Mouse (Mus musculus): ENCODE measurements around the gene Gm21764. TPM values are rescaled to one million over a fixed set of nuclear protein-coding genes. Genes with fewer than 3 reads are reported as not detected.
"Not testable (repeated sequence)": the region's sequence is repeated elsewhere in the genome, so short reads cannot be mapped to it uniquely, and the experiment has no call there.

Gene Gm21764
- not detected in 2 replicates for total RNA-seq (2012; rRNA removed)
- not detected for polyA plus RNA-seq (2012; ENCODE audit: insufficient read depth in 1 of 2, insufficient read length in 2 of 2, low read depth in 1 of 2, low replicate concordance in 2 of 2, missing spikeins in 1 of 2)

DNA sequence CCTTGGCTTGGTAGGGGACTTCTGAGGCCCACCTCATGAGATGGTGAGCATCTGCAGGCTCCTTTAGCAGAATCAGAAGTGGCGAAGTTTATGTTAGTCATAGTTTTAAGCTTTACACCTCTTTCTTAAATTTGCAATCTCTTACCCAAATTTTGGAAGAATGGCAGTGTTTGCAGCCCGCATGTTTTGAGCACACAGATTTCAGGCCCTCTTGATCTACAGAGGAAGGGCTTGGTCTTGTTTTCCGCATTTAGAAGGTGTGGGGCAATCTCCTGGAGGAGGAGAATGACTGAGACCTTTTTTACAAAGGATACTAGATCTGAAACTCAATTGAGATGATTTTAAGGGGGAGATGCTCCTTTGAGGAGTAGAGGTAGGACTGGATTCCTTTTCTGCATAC lies at the start of gene Gm21764:
Gene Gm21764, minus strand, starts transcription at position 101 of the 400 bp plus-strand sequence.
- not testable (repeated sequence) for H3K4me1 ChIP-seq (ENCODE audit: control insufficient read depth in 1 of 2, insufficient read depth in 2 of 2, low read length in 2 of 2); H3K27ac ChIP-seq (ENCODE audit: control insufficient read depth, low read depth, low read length); H3K79me2 ChIP-seq (ENCODE audit: control insufficient read depth, insufficient read depth, low read length, poor library complexity); H3K27me3 ChIP-seq (ENCODE audit: control insufficient read depth in 1 of 2, insufficient read depth in 2 of 2, low read length in 2 of 2); DNase-seq (ENCODE audit: low read depth, low spot score); H3K36me3 ChIP-seq (ENCODE audit: control insufficient read depth in 1 of 2, insufficient read depth in 2 of 2, low read length in 2 of 2); H3K4me3 ChIP-seq (ENCODE audit: control insufficient read depth in 1 of 2, insufficient read depth in 1 of 2, low read depth in 2 of 2, low read length in 2 of 2); H3K9me3 ChIP-seq (replicated peaks; ENCODE audit: insufficient read depth, low read length); H3K9ac ChIP-seq (ENCODE audit: control insufficient read depth, low read depth, low read length, poor library complexity, severe bottlenecking)

- not testable (repeated sequence) for H3K9me3 ChIP-seq (replicated peaks; ENCODE audit: insufficient read depth, low read length); H3K4me3 ChIP-seq (ENCODE audit: control insufficient read depth in 1 of 2, insufficient read depth in 1 of 2, low read depth in 2 of 2, low read length in 2 of 2); H3K4me1 ChIP-seq (ENCODE audit: control insufficient read depth in 1 of 2, insufficient read depth in 2 of 2, low read length in 2 of 2); H3K27me3 ChIP-seq (ENCODE audit: control insufficient read depth in 1 of 2, insufficient read depth in 2 of 2, low read length in 2 of 2); H3K36me3 ChIP-seq (ENCODE audit: control insufficient read depth in 1 of 2, insufficient read depth in 2 of 2, low read length in 2 of 2); H3K9ac ChIP-seq (ENCODE audit: control insufficient read depth, low read depth, low read length, poor library complexity, severe bottlenecking); DNase-seq (ENCODE audit: low read depth, low spot score); H3K79me2 ChIP-seq (ENCODE audit: control insufficient read depth, insufficient read depth, low read length, poor library complexity); H3K27ac ChIP-seq (ENCODE audit: control insufficient read depth, low read depth, low read length)
Measured at GRCm38 (mm10) chrY:18088816-18089215, 27.2 kb upstream of the Gm21764 start, which contains the start of gene Ssty1. Ssty1 (plus strand) TSS chrY:18089116.

Other genes with a start within 250 kb of the Gm21764 start
- not detected in 2 replicates for gene Gm21904, start 215.5 kb downstream of the Gm21764 start, total RNA-seq (2012; rRNA removed)
- not detected for gene Gm21904, start 215.5 kb downstream of the Gm21764 start, polyA plus RNA-seq (2012; ENCODE audit: insufficient read depth in 1 of 2, insufficient read length in 2 of 2, low read depth in 1 of 2, low replicate concordance in 2 of 2, missing spikeins in 1 of 2)
- not detected in 2 replicates for gene Gm20772, start 187.1 kb downstream of the Gm21764 start, total RNA-seq (2012; rRNA removed)
- gene Gm20772, start 187.1 kb downstream of the Gm21764 start, polyA plus RNA-seq (2012; ENCODE audit: insufficient read depth in 1 of 2, insufficient read length in 2 of 2, low read depth in 1 of 2, low replicate concordance in 2 of 2, missing spikeins in 1 of 2), result not detected
- not detected in 2 replicates for gene Gm20831, start 187.1 kb downstream of the Gm21764 start, total RNA-seq (2012; rRNA removed)
- not detected for gene Gm20831, start 187.1 kb downstream of the Gm21764 start, polyA plus RNA-seq (2012; ENCODE audit: insufficient read depth in 1 of 2, insufficient read length in 2 of 2, low read depth in 1 of 2, low replicate concordance in 2 of 2, missing spikeins in 1 of 2)
- not detected in 2 replicates for gene Srsy, start 124.5 kb downstream of the Gm21764 start, total RNA-seq (2012; rRNA removed)
- gene Srsy, start 124.5 kb downstream of the Gm21764 start, polyA plus RNA-seq (2012; ENCODE audit: insufficient read depth in 1 of 2, insufficient read length in 2 of 2, low read depth in 1 of 2, low replicate concordance in 2 of 2, missing spikeins in 1 of 2), result not detected
- not detected in 2 replicates for gene Ssty1, start 27.3 kb upstream of the Gm21764 start, total RNA-seq (2012; rRNA removed)
- not detected for gene Ssty1, start 27.3 kb upstream of the Gm21764 start, polyA plus RNA-seq (2012; ENCODE audit: insufficient read depth in 1 of 2, insufficient read length in 2 of 2, low read depth in 1 of 2, low replicate concordance in 2 of 2, missing spikeins in 1 of 2)